Comparison of ENCODE assay signal across 16 mouse cellular contexts in genomic region chrX:161566435-161566834, GRCm38 (mm10).
"Had no signal": no experiment of that assay in that cellular context is flagged by ENCODE, and none has a peak within 500 bp of the region (broad histone marks: within the 10 kb centered on the region; RNA-seq: fewer than 3 reads in every experiment).

No protein-coding gene starts in this region.

- DNase-seq: kidney, postnatal 10 days; kidney, postnatal 36 days; left cerebral cortex, postnatal 4 days; liver, postnatal 0 days; lung, embryonic 14.5 days; thymus, adult 2 months; thymus, postnatal 14 days; thymus, postnatal 4 days had no signal

- H3K4me1 ChIP-seq: kidney, embryonic 15.5 days; limb, embryonic 12.5 days; limb, embryonic 15.5 days; midbrain, embryonic 12.5 days had no signal

- H3K4me2 ChIP-seq: kidney, embryonic 15.5 days; limb, embryonic 12.5 days; limb, embryonic 15.5 days; liver, embryonic 11.5 days; lung, embryonic 14.5 days; midbrain, embryonic 12.5 days had no signal

- H3K9ac ChIP-seq: kidney, embryonic 15.5 days; limb, embryonic 12.5 days; limb, embryonic 15.5 days; liver, embryonic 14.5 days; liver, postnatal 0 days; lung, embryonic 14.5 days; midbrain, embryonic 12.5 days had no signal

- H3K36me3 ChIP-seq: kidney, embryonic 15.5 days; limb, embryonic 12.5 days; limb, embryonic 15.5 days; midbrain, embryonic 12.5 days had no signal

- H3K9me3 ChIP-seq: kidney, embryonic 15.5 days; limb, embryonic 12.5 days; limb, embryonic 15.5 days; midbrain, embryonic 12.5 days had no signal

- H3K4me3 ChIP-seq: kidney, embryonic 15.5 days; limb, embryonic 12.5 days; limb, embryonic 15.5 days; midbrain, embryonic 12.5 days had no signal

- H3K27ac ChIP-seq: kidney, embryonic 15.5 days; limb, embryonic 12.5 days; limb, embryonic 15.5 days; liver, embryonic 14.5 days; macrophage; midbrain, embryonic 12.5 days had no signal

- ATAC-seq: liver, postnatal 0 days; lung, postnatal 0 days had no signal
